Mouse (Mus musculus) thymus, postnatal 25 days (tissue): ENCODE data around the gene Shroom3.

Experiments
- DNase-seq: peaks from one replicate; pipeline ENCODE4 v3.0.0; 2022

Shroom3 gene

DNA sequence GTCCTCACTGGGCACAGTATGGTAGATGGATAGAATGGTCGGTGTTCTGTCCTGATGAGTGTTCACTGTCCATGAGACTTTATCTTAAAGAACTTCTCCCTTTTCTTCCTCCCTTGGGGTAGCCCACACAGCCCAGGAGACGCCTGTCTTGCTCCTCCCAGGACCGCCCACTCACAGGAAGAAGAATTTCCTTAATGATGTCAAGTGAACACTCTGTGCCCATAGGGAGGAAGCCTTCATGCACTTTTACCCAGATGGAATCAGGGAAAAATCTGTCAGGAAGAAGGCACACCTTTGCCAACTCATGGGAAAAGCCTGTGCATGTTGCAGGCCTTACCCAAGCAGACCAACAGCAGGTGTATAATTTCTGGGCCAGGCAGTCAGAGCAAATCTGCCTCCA is 174.9 kb downstream of the Shroom3 start:
- no peak for DNase-seq

GRCm38 (mm10) chr5:92858576-92858975 is 175.3 kb downstream of the Shroom3 start:
- no peak for DNase-seq

GRCm38 (mm10) chr5:92861416-92862112 is 178.3 kb downstream of the Shroom3 start:
- no peak for DNase-seq

- DNase-seq = no peak
Measured at GRCm38 (mm10) chr5:92865090-92865489, 181.9 kb downstream of the Shroom3 start.

DNA sequence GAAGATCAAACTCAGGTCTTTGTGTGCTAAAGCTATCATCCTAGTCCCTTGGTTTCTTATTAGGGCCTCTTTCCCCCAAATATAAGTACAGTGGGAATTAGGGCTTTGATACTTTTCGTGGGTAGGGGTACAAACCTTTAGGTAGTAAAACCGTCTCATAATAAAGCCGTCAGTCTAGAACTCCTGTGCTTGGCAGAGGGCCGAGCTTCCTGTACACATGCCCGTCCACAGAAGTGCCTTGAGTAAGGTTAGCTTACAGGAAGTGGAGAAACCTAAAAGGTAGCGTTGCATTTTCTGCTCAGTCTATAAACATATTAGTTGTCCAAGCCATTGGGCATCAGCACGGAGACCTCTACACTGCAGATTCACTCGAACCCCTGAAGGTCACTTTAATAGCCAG is 183.3 kb downstream of the Shroom3 start:
- no peak for DNase-seq

- DNase-seq = no peak
Measured at GRCm38 (mm10) chr5:92867253-92867652, 184.0 kb downstream of the Shroom3 start.

DNA sequence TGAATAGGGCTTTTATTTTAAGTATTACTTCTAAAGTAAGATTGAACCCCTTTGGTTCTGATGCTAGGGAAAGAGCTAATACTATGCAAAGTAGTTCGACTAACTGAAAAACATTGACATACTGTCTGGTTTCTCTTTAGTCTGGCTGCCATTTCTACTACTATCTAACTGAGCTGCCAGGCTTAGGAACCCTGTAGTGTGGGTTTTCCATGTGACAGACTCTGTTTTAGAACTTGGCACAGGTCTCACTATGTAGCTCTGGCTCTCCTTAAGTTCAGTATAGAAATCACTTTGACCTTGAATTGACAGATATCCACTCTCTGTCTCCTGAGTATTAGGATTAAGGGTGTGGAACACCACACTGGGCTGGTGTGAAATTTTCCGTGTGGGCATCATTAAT is 185.0 kb downstream of the Shroom3 start:
- DNase-seq = no peak

- no peak for DNase-seq
Measured at GRCm38 (mm10) chr5:92871048-92871447, 187.8 kb downstream of the Shroom3 start.

- no peak for DNase-seq
Measured at GRCm38 (mm10) chr5:92872182-92872581, 188.9 kb downstream of the Shroom3 start.

DNA sequence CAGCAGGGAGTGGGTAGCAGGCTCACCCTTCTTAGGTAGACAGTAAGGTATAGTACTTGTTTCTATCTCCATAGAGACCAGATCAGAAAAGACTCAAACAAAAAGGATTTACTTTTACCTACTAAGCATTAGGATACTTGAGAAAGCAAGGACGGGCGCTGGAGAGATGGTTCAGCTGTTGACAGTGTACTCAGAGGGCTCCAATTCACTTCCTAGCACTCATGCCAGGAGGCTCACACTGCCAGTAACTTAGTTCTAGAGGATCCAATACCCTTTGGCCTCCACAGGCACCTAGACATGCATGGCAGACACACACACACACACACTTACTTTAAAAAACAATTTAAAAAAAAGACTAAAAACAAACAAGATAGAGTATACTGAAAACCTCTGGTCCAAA is 189.8 kb downstream of the Shroom3 start:
- DNase-seq = no peak

DNA sequence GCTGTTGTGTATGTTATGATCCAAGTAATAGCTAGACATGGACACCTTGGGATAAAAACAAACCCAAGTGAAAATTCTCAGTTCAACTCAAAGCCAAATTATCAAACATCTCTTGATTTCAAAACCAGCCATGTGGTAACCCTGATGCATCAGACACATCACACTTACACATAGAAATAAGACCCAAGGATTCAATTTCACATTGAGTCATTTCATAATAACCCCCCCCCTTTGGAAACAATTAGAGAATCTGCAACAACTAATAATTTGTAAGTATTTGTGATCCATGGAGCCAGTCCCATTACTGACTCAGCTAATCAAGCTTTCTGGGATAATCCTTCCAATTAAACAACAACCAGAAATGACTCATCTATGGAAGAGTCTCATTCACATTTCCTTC is 190.3 kb downstream of the Shroom3 start:
- no peak for DNase-seq

- no peak for DNase-seq
Measured at GRCm38 (mm10) chr5:92875836-92876235, 192.6 kb downstream of the Shroom3 start.

DNA sequence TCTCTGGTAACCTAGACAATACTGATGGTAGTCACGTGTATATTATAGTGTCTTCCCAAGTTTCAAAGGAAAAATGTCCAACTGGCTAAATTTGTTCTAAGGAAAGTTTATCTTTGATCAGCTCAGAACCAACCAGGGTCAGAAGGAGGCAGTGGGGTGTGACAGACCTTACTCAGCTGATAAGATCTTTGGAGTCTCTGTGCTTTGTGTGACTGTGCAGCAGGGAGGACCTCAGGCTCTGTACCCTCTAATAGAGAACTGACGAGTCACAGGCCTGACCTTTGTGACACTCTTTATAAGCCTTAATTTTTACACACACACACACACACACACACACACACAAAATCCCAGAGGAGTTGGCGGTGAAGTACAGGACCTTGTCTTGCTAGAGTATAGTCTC is 193.9 kb downstream of the Shroom3 start:
- DNase-seq = no peak

GRCm38 (mm10) chr5:92880393-92880792 is 197.2 kb downstream of the Shroom3 start:
- no peak for DNase-seq

DNA sequence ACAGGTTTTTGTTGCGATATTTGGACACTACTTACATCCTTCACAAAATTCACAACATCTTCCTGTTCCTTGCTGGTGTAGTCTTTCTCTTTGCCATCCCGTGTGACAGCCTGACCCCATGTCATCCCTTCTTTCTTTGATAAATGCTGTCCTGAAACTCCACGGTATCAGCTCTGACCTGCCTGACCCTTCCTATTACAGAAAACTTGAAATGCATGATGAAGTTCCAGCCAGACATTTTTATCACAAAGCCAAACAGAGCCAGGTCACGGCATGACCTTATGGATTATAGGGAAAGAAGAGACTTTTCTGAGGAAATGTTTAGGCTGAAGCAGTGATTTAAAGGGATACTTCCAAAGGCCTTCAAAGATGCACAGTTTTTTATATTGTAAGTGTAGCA is 197.7 kb downstream of the Shroom3 start:
- DNase-seq = no peak

DNA sequence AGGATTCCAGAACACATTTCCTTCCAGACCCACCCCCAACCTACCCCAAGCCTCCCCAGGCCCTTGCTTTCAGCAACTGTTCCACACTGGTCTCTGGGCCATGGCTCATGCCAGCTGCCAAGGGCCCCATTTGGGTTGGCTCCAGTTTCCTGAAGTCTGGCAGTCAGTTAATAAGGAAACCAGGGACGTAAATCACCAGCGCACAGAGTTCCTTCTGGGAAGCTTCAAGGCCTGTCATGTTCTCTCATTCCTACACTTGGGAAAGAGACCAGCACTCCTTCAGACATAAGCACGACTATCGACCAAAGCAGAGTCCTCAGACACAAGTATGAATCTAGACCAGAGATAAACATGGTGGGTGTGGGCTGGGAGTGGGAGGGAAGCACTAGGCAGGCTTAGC is 202.9 kb downstream of the Shroom3 start:
- DNase-seq = no peak

DNA sequence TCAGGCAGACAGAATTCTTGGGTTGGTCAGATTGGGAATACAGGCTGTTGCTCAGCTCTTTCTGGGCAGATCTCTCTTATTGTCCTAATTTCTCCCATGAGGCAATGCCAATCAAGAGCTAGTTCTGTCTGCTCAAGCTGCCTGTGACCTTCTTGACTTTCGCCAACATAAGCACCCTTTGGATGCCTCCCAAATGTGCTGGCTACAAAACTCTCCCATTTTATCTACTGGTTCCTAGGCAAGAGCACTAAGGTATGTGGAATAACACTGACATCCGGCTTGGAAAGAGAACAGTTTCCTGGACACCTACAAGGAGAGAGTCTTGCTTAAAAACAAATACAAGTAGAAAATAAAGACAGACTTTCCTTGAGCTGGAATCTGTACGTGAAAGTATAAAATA is 204.3 kb downstream of the Shroom3 start:
- no peak for DNase-seq

DNA sequence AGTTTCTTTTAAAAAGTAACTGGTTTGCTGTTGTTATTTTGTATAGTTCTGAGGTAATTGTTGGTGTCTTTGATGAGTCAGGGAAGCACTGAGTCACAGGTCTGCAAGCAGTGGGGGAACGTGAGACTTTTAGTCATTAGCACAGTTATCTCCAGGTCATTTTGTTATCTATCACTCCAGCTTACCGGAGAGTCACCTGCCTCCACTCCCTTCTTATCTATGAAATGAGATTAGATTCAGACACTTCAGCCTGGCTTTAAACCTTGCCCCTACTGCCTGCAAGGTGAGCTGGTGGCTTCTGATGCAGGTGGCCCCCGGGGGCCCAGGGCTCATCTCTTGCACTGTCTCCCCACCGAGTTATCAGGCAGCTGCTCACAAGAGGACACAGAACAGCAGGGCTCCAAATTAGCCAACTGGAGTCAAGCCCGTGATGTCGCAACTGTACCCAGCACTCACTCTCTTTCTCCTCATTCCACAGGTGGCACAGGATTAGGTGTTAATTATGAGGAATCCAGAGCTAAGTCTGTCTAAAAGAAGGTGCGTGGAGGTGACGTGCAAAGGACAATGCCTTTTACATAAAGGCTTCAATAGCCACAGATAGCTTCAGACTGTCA is 205.5 kb downstream of the Shroom3 start:
- no peak for DNase-seq

DNA sequence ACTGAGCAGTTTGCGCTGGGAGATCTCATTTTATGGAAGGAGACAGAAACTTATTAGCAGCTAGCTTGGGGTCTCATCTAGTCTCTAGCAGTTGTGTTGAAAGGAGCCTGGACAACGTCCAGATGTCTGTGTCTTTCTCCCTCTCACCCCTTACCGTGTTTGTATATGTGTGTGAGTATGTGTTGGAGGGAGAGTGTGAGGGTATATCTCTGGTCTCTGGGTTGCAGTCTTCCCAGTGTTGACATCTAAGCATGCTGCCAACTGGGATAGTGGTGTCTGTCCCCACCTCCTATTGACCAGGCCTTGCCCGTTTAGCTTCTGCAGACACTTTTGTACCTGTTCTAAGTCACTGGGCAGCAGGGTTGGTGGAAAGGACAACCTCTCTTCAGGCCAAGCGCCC is 207.7 kb downstream of the Shroom3 start:
- DNase-seq = no peak

GRCm38 (mm10) chr5:92893284-92893683 is 210.0 kb downstream of the Shroom3 start:
- no peak for DNase-seq

- DNase-seq = no peak
Measured at GRCm38 (mm10) chr5:92893711-92894110, 210.5 kb downstream of the Shroom3 start.

DNA sequence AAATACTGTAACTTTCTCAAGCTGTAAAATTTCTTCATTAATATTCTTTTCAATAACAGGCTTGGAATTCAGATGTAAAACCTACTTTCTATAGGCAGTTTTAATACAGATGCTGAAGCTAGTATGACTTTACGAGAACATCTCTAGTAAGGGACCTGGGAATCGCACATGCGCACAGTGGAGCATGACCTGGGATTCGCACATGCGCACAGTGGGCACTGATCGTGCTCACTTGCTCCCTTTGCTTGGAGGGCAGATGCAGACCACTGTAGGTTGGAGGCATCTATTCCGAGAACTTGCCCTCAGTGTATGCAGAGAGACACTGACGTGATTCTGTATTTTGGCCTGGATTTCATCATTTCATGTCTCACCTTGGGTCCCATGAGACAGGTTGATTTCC is 212.6 kb downstream of the Shroom3 start:
- no peak for DNase-seq

GRCm38 (mm10) chr5:92896725-92897280 is 213.6 kb downstream of the Shroom3 start:
- no peak for DNase-seq
